Mouse (Mus musculus): Measurements from ENCODE around the gene Snx20. TPM values are rescaled to one million over a fixed set of nuclear protein-coding genes. Genes with fewer than 3 reads are reported as not detected.

The Snx20 gene
- polyA plus RNA-seq, 1 experiment: 0.90 TPM

DNA sequence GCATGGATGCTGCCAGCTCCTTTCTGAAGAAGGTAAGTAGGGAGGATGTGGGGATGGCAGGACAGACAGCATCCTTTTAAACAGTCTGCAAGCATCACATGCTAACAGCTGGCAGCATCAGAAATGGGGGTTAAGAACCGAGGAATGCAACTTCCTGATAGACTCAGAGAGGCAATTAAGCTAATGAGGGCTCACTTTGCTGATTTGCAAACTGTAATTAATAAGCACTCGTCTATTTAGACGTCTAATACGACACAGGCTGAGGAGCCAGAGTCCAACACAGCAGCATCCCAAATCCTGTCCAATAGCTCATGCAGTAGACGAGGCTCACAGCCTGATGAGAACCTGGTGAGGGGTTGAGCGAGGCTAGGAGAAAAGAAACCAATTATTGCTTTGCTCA lies 25.7 kb downstream of the Snx20 start:
- H3K4me1 ChIP-seq (ENCODE audit: control insufficient read depth, insufficient read depth, low read length): no peaks in the 10 kb centered on the region

DNA sequence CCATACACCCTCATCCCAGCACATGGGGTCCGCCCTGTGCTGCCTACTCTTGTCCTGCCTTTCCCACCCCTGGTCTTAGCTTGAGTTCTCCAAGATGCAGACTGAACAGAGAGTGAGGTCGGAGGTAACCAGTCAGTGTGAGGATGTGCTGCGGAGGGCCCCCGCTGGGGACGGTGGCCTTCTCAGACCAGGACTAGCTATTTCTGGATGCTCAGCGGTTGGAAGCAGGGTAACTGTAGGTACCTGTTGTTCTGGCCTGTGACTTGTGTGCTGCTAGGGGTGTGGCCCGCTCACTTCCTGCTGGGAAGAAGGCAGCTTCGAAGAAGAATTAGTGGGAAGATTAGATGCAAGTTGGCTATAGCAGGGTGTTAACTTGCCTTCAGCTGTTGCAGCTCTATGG lies 26.9 kb downstream of the Snx20 start:
- Histone ChIP-seq H3K4me3 (replicated peaks; ENCODE audit: insufficient read depth, low read depth, low read length) (no peak overlapping the region), H3K27ac (ENCODE audit: insufficient read depth, low read length) (no peak overlapping the region), H3K4me1 (ENCODE audit: control insufficient read depth, insufficient read depth, low read length) (no peaks in the 10 kb centered on the region), H3K27me3 (ENCODE audit: control insufficient read depth, insufficient read depth, low read length) (no peaks in the 10 kb centered on the region)
- no peak for TF ChIP-seq POLR2A (IDR thresholded peaks at IDR 0.05; ENCODE audit: borderline replicate concordance, insufficient read depth, low read length)
- no peak for TF ChIP-seq CTCF (IDR thresholded peaks at IDR 0.05; ENCODE audit: borderline replicate concordance, insufficient read depth, low read depth, low read length)
- DNase-seq: no peak
- 87% methylated on average over 8 of the region's 8 CpGs for WGBS

More for the DNA sequence above, 25.7 kb downstream of the Snx20 start:
- Histone ChIP-seq H3K4me3 (replicated peaks; ENCODE audit: insufficient read depth, low read depth, low read length) (no peak overlapping the region), H3K27ac (ENCODE audit: insufficient read depth, low read length) (no peak overlapping the region), H3K27me3 (ENCODE audit: control insufficient read depth, insufficient read depth, low read length) (no peaks in the 10 kb centered on the region)
- TF ChIP-seq CTCF (IDR thresholded peaks at IDR 0.05; ENCODE audit: borderline replicate concordance, insufficient read depth, low read depth, low read length): no peak
- TF ChIP-seq POLR2A (IDR thresholded peaks at IDR 0.05; ENCODE audit: borderline replicate concordance, insufficient read depth, low read length): no peak
- DNase-seq: no peak
- 67% methylated on average over 6 of the region's 6 CpGs for WGBS

GRCm38 (mm10) chr8:88605361-88606040 lies 30.4 kb downstream of the Snx20 start:
- Histone ChIP-seq H3K4me1 (ENCODE audit: control insufficient read depth, insufficient read depth, low read length) (no peaks in the 10 kb centered on the region), H3K27me3 (ENCODE audit: control insufficient read depth, insufficient read depth, low read length) (no peaks in the 10 kb centered on the region), H3K27ac (ENCODE audit: insufficient read depth, low read length) (no peak overlapping the region), H3K4me3 (replicated peaks; ENCODE audit: insufficient read depth, low read depth, low read length) (no peak overlapping the region)
- TF ChIP-seq CTCF (IDR thresholded peaks at IDR 0.05; ENCODE audit: borderline replicate concordance, insufficient read depth, low read depth, low read length): no peak
- TF ChIP-seq POLR2A (IDR thresholded peaks at IDR 0.05; ENCODE audit: borderline replicate concordance, insufficient read depth, low read length): no peak
- WGBS: 51% methylated on average over 13 of the region's 13 CpGs
- no peak for DNase-seq

- no peak for DNase-seq
- WGBS: 17% methylated on average over 20 of the region's 20 CpGs
- Histone ChIP-seq H3K4me3 (replicated peaks; ENCODE audit: insufficient read depth, low read depth, low read length) (no peak overlapping the region), H3K27me3 (ENCODE audit: control insufficient read depth, insufficient read depth, low read length) (no peaks in the 10 kb centered on the region), H3K27ac (ENCODE audit: insufficient read depth, low read length) (no peak overlapping the region), H3K4me1 (ENCODE audit: control insufficient read depth, insufficient read depth, low read length) (peaks cover 6% of the 10 kb centered on the region)
- TF ChIP-seq CTCF (IDR thresholded peaks at IDR 0.05; ENCODE audit: borderline replicate concordance, insufficient read depth, low read depth, low read length) (no peak), POLR2A (IDR thresholded peaks at IDR 0.05; ENCODE audit: borderline replicate concordance, insufficient read depth, low read length) (no peak)
Observed at GRCm38 (mm10) chr8:88604065-88605038, 31.6 kb downstream of the Snx20 start.

DNA sequence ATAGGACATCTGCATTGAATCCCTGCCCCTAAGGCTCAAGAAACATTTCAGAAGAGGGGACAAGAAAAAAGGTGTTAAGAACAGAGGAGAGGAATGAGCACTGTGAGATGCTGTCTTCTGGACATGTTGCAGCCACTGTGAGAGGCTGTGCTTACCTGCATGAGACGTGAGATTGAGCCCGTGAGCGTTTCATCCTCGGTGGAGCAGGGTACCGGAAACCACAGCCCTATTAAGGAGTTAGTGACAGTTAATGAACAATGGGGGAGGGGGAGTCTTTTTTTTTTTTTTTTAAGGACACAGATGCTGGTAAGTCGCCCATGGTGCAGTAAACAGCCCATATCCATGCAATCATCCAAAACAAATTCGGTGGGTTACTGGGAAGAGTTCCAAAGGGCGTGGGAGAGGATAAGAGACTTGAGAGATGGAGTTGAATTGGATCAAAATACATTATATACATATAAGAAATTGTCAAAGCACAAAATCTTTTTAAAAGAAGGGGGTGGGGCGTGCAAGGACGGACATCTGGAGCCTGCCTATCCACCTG lies 32.4 kb downstream of the Snx20 start:
- Histone ChIP-seq H3K4me1 (ENCODE audit: control insufficient read depth, insufficient read depth, low read length) (peaks cover 11% of the 10 kb centered on the region), H3K27ac (ENCODE audit: insufficient read depth, low read length) (no peak overlapping the region), H3K4me3 (replicated peaks; ENCODE audit: insufficient read depth, low read depth, low read length) (no peak overlapping the region), H3K27me3 (ENCODE audit: control insufficient read depth, insufficient read depth, low read length) (no peaks in the 10 kb centered on the region)
- WGBS: 31% methylated on average over 10 of the region's 10 CpGs
- TF ChIP-seq CTCF (IDR thresholded peaks at IDR 0.05; ENCODE audit: borderline replicate concordance, insufficient read depth, low read depth, low read length) (no peak), POLR2A (IDR thresholded peaks at IDR 0.05; ENCODE audit: borderline replicate concordance, insufficient read depth, low read length) (no peak)
- no peak for DNase-seq

GRCm38 (mm10) chr8:88599491-88599890 lies 36.4 kb downstream of the Snx20 start:
- WGBS: 12% methylated on average over 7 of the region's 7 CpGs
- H3K4me3 ChIP-seq (replicated peaks; ENCODE audit: insufficient read depth, low read depth, low read length): no peak overlapping the region
- H3K27me3 ChIP-seq (ENCODE audit: control insufficient read depth, insufficient read depth, low read length): no peaks in the 10 kb centered on the region
- TF ChIP-seq POLR2A (IDR thresholded peaks at IDR 0.05; ENCODE audit: borderline replicate concordance, insufficient read depth, low read length) (no peak), CTCF (IDR thresholded peaks at IDR 0.05; ENCODE audit: borderline replicate concordance, insufficient read depth, low read depth, low read length) (no peak)
- peaks cover 11% of the 10 kb centered on the region for H3K4me1 ChIP-seq (ENCODE audit: control insufficient read depth, insufficient read depth, low read length)
- no peak overlapping the region for H3K27ac ChIP-seq (ENCODE audit: insufficient read depth, low read length)
- DNase-seq: peak; percentile 31 to 59

- Histone ChIP-seq H3K4me3 (replicated peaks; ENCODE audit: insufficient read depth, low read depth, low read length) (no peak overlapping the region), H3K27me3 (ENCODE audit: control insufficient read depth, insufficient read depth, low read length) (no peaks in the 10 kb centered on the region), H3K4me1 (ENCODE audit: control insufficient read depth, insufficient read depth, low read length) (peaks cover 11% of the 10 kb centered on the region), H3K27ac (ENCODE audit: insufficient read depth, low read length) (no peak overlapping the region)
- TF ChIP-seq CTCF (IDR thresholded peaks at IDR 0.05; ENCODE audit: borderline replicate concordance, insufficient read depth, low read depth, low read length) (no peak), POLR2A (IDR thresholded peaks at IDR 0.05; ENCODE audit: borderline replicate concordance, insufficient read depth, low read length) (no peak)
- DNase-seq: no peak
- WGBS: 74% methylated on average over 5 of the region's 5 CpGs
Observed at GRCm38 (mm10) chr8:88598578-88598977, 37.4 kb downstream of the Snx20 start.
